Mouse (Mus musculus): ENCODE results near the gene Gm20431.

The Gm20431 gene

GRCm38 (mm10) chr2:167661270-167662203, at the start of gene Gm20431:
Gene Gm20431 (minus strand): TSS chr2:167661496.
- peak; percentile 98 for DNase-seq

GRCm38 (mm10) chr2:167710574-167710973, 49.3 kb upstream of the Gm20431 start:
- peak; percentile 34 for DNase-seq

- no peak for DNase-seq
Observed at GRCm38 (mm10) chr2:167709969-167710368, 48.7 kb upstream of the Gm20431 start.

- no peak for DNase-seq
Observed at GRCm38 (mm10) chr2:167708373-167708772, 47.1 kb upstream of the Gm20431 start.

- DNase-seq = no peak
Observed at GRCm38 (mm10) chr2:167706183-167706939, 45.1 kb upstream of the Gm20431 start.

GRCm38 (mm10) chr2:167704409-167704808, 43.1 kb upstream of the Gm20431 start:
- no peak for DNase-seq

GRCm38 (mm10) chr2:167702126-167702525, 40.8 kb upstream of the Gm20431 start:
- DNase-seq = no peak

- no peak for DNase-seq
Observed at GRCm38 (mm10) chr2:167701472-167701871, 40.2 kb upstream of the Gm20431 start.

- DNase-seq = no peak
Observed at GRCm38 (mm10) chr2:167700018-167700417, 38.7 kb upstream of the Gm20431 start.

GRCm38 (mm10) chr2:167697902-167698301, 36.6 kb upstream of the Gm20431 start:
- peak; percentile 43 for DNase-seq

GRCm38 (mm10) chr2:167696143-167696542, 34.8 kb upstream of the Gm20431 start:
- DNase-seq = no peak

GRCm38 (mm10) chr2:167695491-167695890, 34.2 kb upstream of the Gm20431 start:
- no peak for DNase-seq

- DNase-seq = no peak
Observed at GRCm38 (mm10) chr2:167694963-167695362, 33.7 kb upstream of the Gm20431 start.

- no peak for DNase-seq
Observed at GRCm38 (mm10) chr2:167694244-167694643, 32.9 kb upstream of the Gm20431 start.

GRCm38 (mm10) chr2:167693540-167693939, 32.2 kb upstream of the Gm20431 start:
- DNase-seq = no peak

- DNase-seq = no peak
Observed at GRCm38 (mm10) chr2:167692831-167693230, 31.5 kb upstream of the Gm20431 start.

- no peak for DNase-seq
Observed at GRCm38 (mm10) chr2:167691871-167692661, 30.8 kb upstream of the Gm20431 start.

GRCm38 (mm10) chr2:167691410-167691809, 30.1 kb upstream of the Gm20431 start:
- DNase-seq = no peak

- no peak for DNase-seq
Observed at GRCm38 (mm10) chr2:167690962-167691311, 29.6 kb upstream of the Gm20431 start.

- DNase-seq = no peak
Observed at GRCm38 (mm10) chr2:167690219-167690961, 29.1 kb upstream of the Gm20431 start.

- DNase-seq = peak; percentile 62
Observed at GRCm38 (mm10) chr2:167689501-167690218, 28.4 kb upstream of the Gm20431 start, which contains the start of gene Tmem189. Gene Tmem189 (minus strand): TSS chr2:167689822.
